Mouse (Mus musculus) limb, embryonic 14.5 days (tissue): Measurements from ENCODE around the gene Slf2. TPM values are rescaled to one million over a fixed set of nuclear protein-coding genes. Genes with fewer than 3 reads are reported as not detected.

Source experiments
- ATAC-seq: fragments of 200-750 bp; cut with Nextera tagmentation; 2 replicates; pipeline ENCODE4 v1.8.0; 2017; ENCODE audit warnings: low read depth, moderate number of reproducible peaks, moderate TSS enrichment; ENCODE audit not compliant: low FRiP score
- DNase-seq: peaks from one replicate; pipeline ENCODE4 v3.0.0-alpha.2; 2015; ENCODE audit warnings: low spot score
- H3K27ac ChIP-seq: fragments of 300-500 bp; sonication (generic); replicated peaks from 2 replicates; pipeline ENCODE4 v1.5.1; 2014; ENCODE audit warnings: low read depth, mild to moderate bottlenecking, low read length, moderate library complexity, mixed read lengths
- H3K27me3 ChIP-seq: fragments of 300-500 bp; sonication (generic); 2 replicates; pipeline ENCODE4 v1.6.1; 2014; ENCODE audit warnings: low read length, mixed read lengths; ENCODE audit not compliant: control insufficient read depth, insufficient read depth
- H3K36me3 ChIP-seq: fragments of 300-500 bp; sonication (generic); 2 replicates; pipeline ENCODE4 v1.6.1; 2014; ENCODE audit warnings: mild to moderate bottlenecking, low read length, moderate library complexity, mixed read lengths; ENCODE audit not compliant: control insufficient read depth, insufficient read depth
- H3K4me1 ChIP-seq: fragments of 300-500 bp; sonication (generic); 2 replicates; pipeline ENCODE4 v1.6.1; 2014; ENCODE audit warnings: antibody characterized with exemption, low read length, mixed read lengths; ENCODE audit not compliant: control insufficient read depth, insufficient read depth
- H3K4me2 ChIP-seq: fragments of 300-500 bp; sonication (generic); replicated peaks from 2 replicates; pipeline ENCODE4 v1.6.1; 2014; ENCODE audit warnings: low read depth, mild to moderate bottlenecking, low read length, moderate library complexity; ENCODE audit not compliant: severe bottlenecking
- H3K4me3 ChIP-seq: fragments of 300-500 bp; sonication (generic); replicated peaks from 2 replicates; pipeline ENCODE4 v1.5.1; 2014; ENCODE audit warnings: low read length
- H3K9ac ChIP-seq: fragments of 300-500 bp; sonication (generic); 2 replicates; pipeline ENCODE4 v1.6.1; 2014; ENCODE audit warnings: mild to moderate bottlenecking, low read depth, low read length, moderate library complexity; ENCODE audit not compliant: severe bottlenecking
- H3K9me3 ChIP-seq: fragments of 300-500 bp; sonication (generic); 2 replicates; pipeline ENCODE4 v1.6.1; 2016; ENCODE audit warnings: low read length; ENCODE audit not compliant: control insufficient read depth
- POLR2A ChIP-seq: fragments of 200-500 bp; IDR thresholded peaks from 2 replicates; pipeline ENCODE4 v1.8.0; 2012; ENCODE audit warnings: inconsistent platforms, mild to moderate bottlenecking, moderate library complexity, borderline replicate concordance; ENCODE audit not compliant: insufficient read depth, insufficient read length; ENCODE audit errors: extremely low read depth
- WGBS: fragments of 180-500 bp; shearing (Covaris S2); extraction: QIAGEN DNeasy Blood & Tissue Kit; methylation state at CpG from one replicate; pipeline ENCODE4 v1.1.7; 2014; 5-methylcytosine and 5-hydroxymethylcytosine counted together
- polyA plus RNA-seq, 2 experiments: library from polyadenylated mRNA; depleted of rRNA in 1 of 2; stranded (reverse) in 1 of 2; unstranded in 1 of 2; fragments of >200 nt; fragmentation: Nextera tagmentation in 1 of 2; extraction: Ambion mirVana in 1 of 2; gene quantifications; 2 replicates each; pipeline versions ENCODE4 v1.2.1 to v1.2.3; 2012 to 2014

The Slf2 gene
- polyA plus RNA-seq, 2 experiments = 35.0 to 39.1 TPM

- Histone ChIP-seq H3K9ac (peak overlapping the region; percentile 81), H3K4me2 (peak overlapping the region; percentile 65), H3K27ac (peak overlapping the region; percentile 43; the same call in 1 of the 2 replicates), H3K36me3 (peaks cover 10% of the 10 kb centered on the region), H3K4me3 (peak overlapping the region; percentile 96), H3K4me1 (peaks cover 23% of the 10 kb centered on the region), H3K27me3 (no peaks in the 10 kb centered on the region), H3K9me3 (no peaks in the 10 kb centered on the region)
- DNase-seq (no peak), ATAC-seq (no peak)
- TF ChIP-seq POLR2A = no peak
- WGBS = 36% methylated on average over 2 of the region's 2 CpGs
Measured at GRCm38 (mm10) chr19:44930122-44930521, 829 bp upstream of the Slf2 start.

DNA sequence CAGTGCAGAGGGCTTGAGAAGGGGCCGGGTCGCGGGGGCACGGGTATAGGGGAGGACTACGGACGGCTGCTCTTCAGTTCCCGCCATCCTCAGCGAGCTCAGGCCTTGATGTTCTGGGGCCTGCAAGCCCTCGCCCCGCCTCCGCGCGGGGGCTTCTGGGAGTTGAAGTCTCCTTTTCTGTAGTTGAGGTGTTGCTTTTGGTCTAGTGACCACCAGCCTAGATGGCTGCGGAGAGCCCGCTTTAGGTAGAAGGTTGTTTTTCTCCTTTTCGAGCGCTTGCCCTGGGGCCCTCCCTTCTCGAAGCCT, 456 bp downstream of the Slf2 start:
- peak overlapping the region; percentile 75 for H3K4me2 ChIP-seq
- TF ChIP-seq POLR2A = no peak
- H3K4me3 ChIP-seq = peak overlapping the region; percentile 96
- WGBS = 2% methylated on average over 18 of the region's 18 CpGs
- H3K36me3 ChIP-seq = peaks cover 22% of the 10 kb centered on the region
- peak overlapping the region; percentile 81 for H3K9ac ChIP-seq
- H3K9me3 ChIP-seq = no peaks in the 10 kb centered on the region
- peaks cover 23% of the 10 kb centered on the region for H3K4me1 ChIP-seq
- DNase-seq (peak; percentile 90), ATAC-seq (peak; percentile 78)
- H3K27ac ChIP-seq = peak overlapping the region; percentile 73
- no peaks in the 10 kb centered on the region for H3K27me3 ChIP-seq

DNA sequence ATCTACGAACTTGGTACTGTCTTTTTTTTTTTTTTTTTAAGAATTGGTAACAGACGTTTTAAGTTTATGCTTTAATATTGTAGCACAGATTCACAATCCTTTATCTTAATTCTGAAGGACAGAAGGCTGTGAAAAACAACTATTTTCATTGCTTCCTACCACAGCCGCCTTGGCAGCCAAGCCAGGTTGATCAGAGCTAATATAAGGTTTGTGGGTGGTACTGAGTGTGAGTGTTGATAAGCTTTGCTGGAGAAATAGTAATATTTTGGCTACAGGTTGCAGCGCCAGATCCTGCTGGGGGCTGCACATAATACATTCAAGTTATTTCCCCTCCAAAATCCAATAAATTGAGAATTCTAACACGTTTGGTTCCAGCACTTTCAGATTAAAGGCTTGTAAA, 1.1 kb downstream of the Slf2 start:
- H3K4me1 ChIP-seq = peaks cover 19% of the 10 kb centered on the region
- H3K27ac ChIP-seq = no peak overlapping the region
- H3K9me3 ChIP-seq = no peaks in the 10 kb centered on the region
- DNase-seq (no peak), ATAC-seq (no peak)
- no peak for TF ChIP-seq POLR2A
- H3K4me2 ChIP-seq = peak overlapping the region; percentile 75
- H3K27me3 ChIP-seq = no peaks in the 10 kb centered on the region
- peaks cover 28% of the 10 kb centered on the region for H3K36me3 ChIP-seq
- 0 out of 2 replicates have a peak overlapping the region, but pooled peaks have one; percentile 81 for H3K9ac ChIP-seq
- WGBS = 36% methylated on average over 5 of the region's 5 CpGs
- peak overlapping the region; percentile 96 for H3K4me3 ChIP-seq

GRCm38 (mm10) chr19:44933136-44933535, 2.2 kb downstream of the Slf2 start:
- ATAC-seq (no peak), DNase-seq (no peak)
- Histone ChIP-seq H3K4me1 (peaks cover 13% of the 10 kb centered on the region), H3K4me2 (no peak overlapping the region; the same call in 1 of the 2 replicates), H3K36me3 (peaks cover 28% of the 10 kb centered on the region), H3K27ac (no peak overlapping the region), H3K9me3 (no peaks in the 10 kb centered on the region), H3K27me3 (no peaks in the 10 kb centered on the region), H3K9ac (no peak overlapping the region), H3K4me3 (no peak overlapping the region)
- 95% methylated on average over 1 of the region's 1 CpGs for WGBS
- TF ChIP-seq POLR2A = no peak

GRCm38 (mm10) chr19:44959633-44960032, 28.7 kb downstream of the Slf2 start:
- H3K27me3 ChIP-seq = no peaks in the 10 kb centered on the region
- H3K36me3 ChIP-seq = peaks cover 83% of the 10 kb centered on the region
- H3K4me2 ChIP-seq = no peak overlapping the region
- TF ChIP-seq POLR2A = no peak
- no peak overlapping the region for H3K27ac ChIP-seq
- no peak for DNase-seq
- no peak overlapping the region for H3K9ac ChIP-seq
- WGBS = 100% methylated on average over 2 of the region's 2 CpGs
- H3K4me3 ChIP-seq = no peak overlapping the region
- ATAC-seq = no peak
- no peaks in the 10 kb centered on the region for H3K4me1 ChIP-seq
- no peaks in the 10 kb centered on the region for H3K9me3 ChIP-seq

DNA sequence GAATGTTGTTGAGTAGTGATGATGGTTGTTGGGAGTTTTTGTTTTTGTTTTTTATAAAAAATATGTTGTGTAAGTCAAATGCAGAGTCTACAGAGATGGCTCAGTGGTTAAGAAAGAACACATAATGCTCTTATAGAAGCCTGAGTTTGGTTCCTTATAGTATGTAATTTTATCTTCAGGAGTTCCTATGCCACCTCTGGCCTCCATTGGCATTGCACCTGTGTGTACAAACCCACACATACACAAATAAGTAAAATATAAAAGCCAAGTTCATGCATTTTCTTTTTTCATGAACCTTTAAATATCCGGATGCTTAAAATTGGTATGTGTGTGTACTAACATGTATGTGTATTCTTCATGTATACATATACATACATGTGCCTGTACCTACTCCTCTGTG, 35.0 kb downstream of the Slf2 start:
- no peak overlapping the region for H3K27ac ChIP-seq
- peaks cover 86% of the 10 kb centered on the region for H3K36me3 ChIP-seq
- ATAC-seq = no peak

More for the DNA sequence above, 35.0 kb downstream of the Slf2 start:
- no peaks in the 10 kb centered on the region for H3K4me1 ChIP-seq
- WGBS = 90% methylated on average over 1 of the region's 1 CpGs
- H3K4me2 ChIP-seq = no peak overlapping the region
- H3K4me3 ChIP-seq = no peak overlapping the region
- DNase-seq = no peak
- no peaks in the 10 kb centered on the region for H3K9me3 ChIP-seq
- no peaks in the 10 kb centered on the region for H3K27me3 ChIP-seq
- TF ChIP-seq POLR2A = no peak
- H3K9ac ChIP-seq = no peak overlapping the region
